In genomic region chr5:100090515-100091262, GRCm38 (mm10) we compare ENCODE assay signal across 10 mouse cellular contexts. TPM values are rescaled to one million over a fixed set of nuclear protein-coding genes. Genes with fewer than 3 reads are reported as not detected.
A peak's percentile ranks its signal among the peaks of the same experiment; 100 is the strongest.
DNase-seq lines count a peak whose midpoint lies in the region; ATAC-seq lines count a peak whose summit lies in the region.
"Had no signal": no experiment of that assay in that cellular context is flagged by ENCODE, and none has a peak within 500 bp of the region (broad histone marks: within the 10 kb centered on the region; RNA-seq: fewer than 3 reads in every experiment).

No protein-coding gene starts in this region.

- H3K27me3 ChIP-seq in kidney, embryonic 15.5 days = no peaks in the 10 kb centered on the region
- no peaks in the 10 kb centered on the region for H3K27me3 ChIP-seq in forebrain, embryonic 15.5 days
- H3K27me3 ChIP-seq in hindbrain, embryonic 12.5 days = no peaks in the 10 kb centered on the region
- H3K27me3 ChIP-seq in midbrain, embryonic 14.5 days (ENCODE audit: control insufficient read depth, insufficient read depth, low read length) = no peaks in the 10 kb centered on the region

- H3K36me3 ChIP-seq in kidney, embryonic 15.5 days = peaks cover 3% of the 10 kb centered on the region; the same call in 1 of the 2 replicates
- H3K36me3 ChIP-seq in forebrain, embryonic 15.5 days = no peaks in the 10 kb centered on the region
- no peaks in the 10 kb centered on the region for H3K36me3 ChIP-seq in hindbrain, embryonic 12.5 days
- H3K36me3 ChIP-seq in midbrain, embryonic 14.5 days (ENCODE audit: control insufficient read depth, insufficient read depth, low read length) = no peaks in the 10 kb centered on the region

- H3K4me2 ChIP-seq in kidney, embryonic 15.5 days = peak overlapping the region; percentile 48; the same call in 1 of the 2 replicates
- H3K4me2 ChIP-seq in forebrain, embryonic 15.5 days (replicated peaks) = peak overlapping the region; percentile 27
- H3K4me2 ChIP-seq in hindbrain, embryonic 12.5 days (replicated peaks) = peak overlapping the region; percentile 41
- peak overlapping the region; percentile 45 for H3K4me2 ChIP-seq in midbrain, embryonic 14.5 days (ENCODE audit: low read length)

- no peak for DNase-seq in kidney, adult 18-20 months
- DNase-seq in midbrain, embryonic 14.5 days = peak; percentile 47
- no peak for DNase-seq in spleen, postnatal 14 days (ENCODE audit: low spot score in 2 of 2)
- no peak for DNase-seq in thymus, postnatal 14 days
- DNase-seq: kidney, adult 8-10 months had no signal

- WGBS in kidney, embryonic 15.5 days = 31% methylated on average over 12 of the region's 12 CpGs
- 16% methylated on average over 12 of the region's 12 CpGs for WGBS in forebrain, embryonic 15.5 days
- 34% methylated on average over 12 of the region's 12 CpGs for WGBS in hindbrain, embryonic 12.5 days
- 14% methylated on average over 12 of the region's 12 CpGs for WGBS in midbrain, embryonic 14.5 days

- no peak for ATAC-seq in kidney, embryonic 15.5 days (replicated peaks; ENCODE audit: low FRiP score)
- peak; percentile 49; the same call in 1 of the 2 replicates for ATAC-seq in forebrain, embryonic 15.5 days (replicated peaks)
- ATAC-seq in hindbrain, embryonic 12.5 days (ENCODE audit: low FRiP score) = peak; percentile 73
- peak; percentile 46; the same call in 1 of the 2 replicates for ATAC-seq in midbrain, embryonic 14.5 days (ENCODE audit: low FRiP score, low TSS enrichment)
- ATAC-seq: lung, postnatal 0 days had no signal

- peaks cover 24% of the 10 kb centered on the region for H3K4me1 ChIP-seq in kidney, embryonic 15.5 days
- H3K4me1 ChIP-seq in forebrain, embryonic 15.5 days = peaks cover 30% of the 10 kb centered on the region
- H3K4me1 ChIP-seq in hindbrain, embryonic 12.5 days = peaks cover 19% of the 10 kb centered on the region
- H3K4me1 ChIP-seq in midbrain, embryonic 14.5 days (ENCODE audit: control insufficient read depth, insufficient read depth, low read length) = peaks cover 14% of the 10 kb centered on the region

- no peak overlapping the region for H3K4me3 ChIP-seq in kidney, embryonic 15.5 days (replicated peaks)
- 0 out of 2 replicates have a peak overlapping the region, but pooled peaks have one; percentile 2 for H3K4me3 ChIP-seq in forebrain, embryonic 15.5 days
- no peak overlapping the region for H3K4me3 ChIP-seq in hindbrain, embryonic 12.5 days
- 0 out of 2 replicates have a peak overlapping the region, but pooled peaks have one; percentile 4 for H3K4me3 ChIP-seq in midbrain, embryonic 14.5 days (replicated peaks; ENCODE audit: low read depth, low read length)
- H3K4me3 ChIP-seq: erythroblast, embryonic 14.5 days had no signal

- no peak overlapping the region for H3K27ac ChIP-seq in kidney, embryonic 15.5 days
- H3K27ac ChIP-seq in forebrain, embryonic 15.5 days (replicated peaks) = peak overlapping the region; percentile 86
- peak overlapping the region; percentile 83 for H3K27ac ChIP-seq in hindbrain, embryonic 12.5 days
- peak overlapping the region; percentile 74 for H3K27ac ChIP-seq in midbrain, embryonic 14.5 days (replicated peaks; ENCODE audit: low read depth, low read length)

- no peaks in the 10 kb centered on the region for H3K9me3 ChIP-seq in kidney, embryonic 15.5 days (replicated peaks)
- H3K9me3 ChIP-seq in forebrain, embryonic 15.5 days = no peaks in the 10 kb centered on the region
- H3K9me3 ChIP-seq in hindbrain, embryonic 12.5 days (replicated peaks) = no peaks in the 10 kb centered on the region
- no peaks in the 10 kb centered on the region for H3K9me3 ChIP-seq in midbrain, embryonic 14.5 days (ENCODE audit: control insufficient read depth, low read length)

- H3K9ac ChIP-seq in kidney, embryonic 15.5 days = no peak overlapping the region
- H3K9ac ChIP-seq in forebrain, embryonic 15.5 days (replicated peaks) = no peak overlapping the region
- H3K9ac ChIP-seq in hindbrain, embryonic 12.5 days = no peak overlapping the region
- H3K9ac ChIP-seq in midbrain, embryonic 14.5 days (replicated peaks; ENCODE audit: low read length) = no peak overlapping the region; the same call in 1 of the 2 replicates

RNA-seq across cellular contexts. Expression of gene Enoph1, which starts 50.9 kb away (rescaled TPM):
- 48.1 and 48.7 TPM in 2 replicates for polyA plus RNA-seq in kidney, embryonic 15.5 days (2015; fragmentation: Nextera tagmentation; extraction: Ambion mirVana)
- polyA plus RNA-seq in forebrain, embryonic 15.5 days (2015; fragmentation: Nextera tagmentation; extraction: Ambion mirVana) = 57.6 and 58.3 TPM in 2 replicates
- polyA plus RNA-seq in hindbrain, embryonic 12.5 days (2016; fragmentation: Nextera tagmentation; extraction: Ambion mirVana) = 38.0 and 39.2 TPM in 2 replicates
- 43.4 and 49.4 TPM in 2 replicates for polyA plus RNA-seq in midbrain, embryonic 14.5 days (2014; fragmentation: Nextera tagmentation; extraction: Ambion mirVana)

RNA-seq across cellular contexts. Expression of gene Hnrnpdl, which starts 51.2 kb away (rescaled TPM):
- 168 and 169 TPM in 2 replicates for polyA plus RNA-seq in kidney, embryonic 15.5 days (2015; fragmentation: Nextera tagmentation; extraction: Ambion mirVana)
- 256 and 258 TPM in 2 replicates for polyA plus RNA-seq in forebrain, embryonic 15.5 days (2015; fragmentation: Nextera tagmentation; extraction: Ambion mirVana)
- 258 and 273 TPM in 2 replicates for polyA plus RNA-seq in hindbrain, embryonic 12.5 days (2016; fragmentation: Nextera tagmentation; extraction: Ambion mirVana)
- 268 and 279 TPM in 2 replicates for polyA plus RNA-seq in midbrain, embryonic 14.5 days (2014; fragmentation: Nextera tagmentation; extraction: Ambion mirVana)

Comparison
In these comparisons a context has a peak if more than half of its experiments do, and no peak if none do; other contexts are left out.
1. H3K4me3 ChIP-seq: peak in forebrain, embryonic 15.5 days (single experiment) and midbrain, embryonic 14.5 days (single experiment); none in kidney, embryonic 15.5 days (single experiment) and hindbrain, embryonic 12.5 days (single experiment).
2. Peak in every context shown above with its lines, with median percentiles within 50 percentile points of each other: H3K4me2 ChIP-seq.